Mouse (Mus musculus) kidney, adult 2 months (tissue): ENCODE measurements around the gene Slc13a1. TPM values are rescaled to one million over a fixed set of nuclear protein-coding genes. Genes with fewer than 3 reads are reported as not detected.

Experiments used
- DNase-seq: peaks from one replicate; pipeline ENCODE4 v3.0.0; 2021
- H3K27ac ChIP-seq: fragments of 200-500 bp; 2 replicates; pipeline ENCODE4 v1.5.1; 2012; ENCODE audit warnings: low read depth, low read length, control low read depth, inconsistent platforms; ENCODE audit not compliant: insufficient read depth
- H3K27me3 ChIP-seq: fragments of 200-500 bp; replicated peaks from 2 replicates; pipeline ENCODE4 v1.6.1; 2012; ENCODE audit warnings: mild to moderate bottlenecking, moderate library complexity, low read length, inconsistent platforms; ENCODE audit not compliant: control insufficient read depth, insufficient read depth
- H3K36me3 ChIP-seq: fragments of 200-500 bp; 2 replicates; pipeline ENCODE4 v1.6.1; 2012; ENCODE audit warnings: mild to moderate bottlenecking, moderate library complexity, low read length, inconsistent platforms; ENCODE audit not compliant: control insufficient read depth, insufficient read depth
- H3K4me1 ChIP-seq: fragments of 200-500 bp; 2 replicates; pipeline ENCODE4 v1.6.1; 2011; ENCODE audit warnings: low read length; ENCODE audit not compliant: control insufficient read depth, insufficient read depth
- H3K4me3 ChIP-seq: fragments of 200-500 bp; 2 replicates; pipeline ENCODE4 v1.5.1; 2011; ENCODE audit warnings: mild to moderate bottlenecking, low read depth, low read length, control low read depth; ENCODE audit not compliant: insufficient read depth
- CTCF ChIP-seq: fragments of 200-500 bp; conservative IDR thresholded peaks from 2 replicates; pipeline ENCODE4 v1.5.1; 2011; ENCODE audit warnings: low read depth, mild to moderate bottlenecking, control low read depth, low read length, moderate library complexity, mixed read lengths; ENCODE audit not compliant: insufficient read depth, insufficient read length
- POLR2A ChIP-seq: fragments of 200-500 bp; IDR thresholded peaks from one replicate; pipeline ENCODE4 v1.6.1; 2011; ENCODE audit warnings: low read depth, low read length, control low read depth
- polyA plus RNA-seq: library from polyadenylated mRNA; depleted of rRNA; stranded (reverse); fragments of >200 nt; gene quantifications from 2 replicates; pipeline ENCODE4 v1.2.3, GENCODE M21; 2012; rRNA removed

Slc13a1 gene
- polyA plus RNA-seq, 1 experiment, result 268 TPM

DNA sequence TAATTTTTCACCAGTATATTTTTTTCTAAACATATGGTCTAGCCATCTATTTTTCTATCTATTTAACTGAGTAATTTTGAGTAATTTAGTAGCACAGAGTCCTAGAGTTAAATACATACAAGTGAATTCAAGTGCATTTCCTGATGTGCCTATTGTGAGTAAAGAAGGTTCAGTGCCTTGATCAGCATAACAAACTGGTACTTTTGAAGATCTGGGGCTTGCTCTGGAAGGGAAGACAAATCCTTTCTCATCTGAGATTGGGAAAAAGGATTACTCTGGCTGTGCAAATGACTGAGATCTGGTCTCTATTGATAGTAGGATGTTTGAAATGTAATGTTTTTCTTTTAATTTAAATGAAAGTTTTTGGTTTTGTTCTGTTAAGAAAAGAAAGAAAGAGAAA lies 124.4 kb downstream of the Slc13a1 start:
- no peak for TF ChIP-seq POLR2A
- TF ChIP-seq CTCF, result no peak
- no peak overlapping the region for H3K4me3 ChIP-seq
- no peak for DNase-seq
- H3K4me1 ChIP-seq, result no peaks in the 10 kb centered on the region
- no peak overlapping the region for H3K27ac ChIP-seq
- no peaks in the 10 kb centered on the region for H3K36me3 ChIP-seq
- H3K27me3 ChIP-seq, result no peaks in the 10 kb centered on the region

Other genes starting within 250 kb of the Slc13a1 start
- gene Tas2r118, start 198.0 kb downstream of the Slc13a1 start, polyA plus RNA-seq, result not detected in 2 replicates